Mouse (Mus musculus) adipocyte (in vitro differentiated cells): ENCODE measurements around the gene Rbm5.
A peak's percentile ranks its signal among the peaks of the same experiment; 100 is the strongest.

Experiments used
- DNase-seq: peaks from one replicate; pipeline ENCODE4 v3.0.0-alpha.2; 2016; ENCODE audit warnings: low spot score

The Rbm5 gene

GRCm38 (mm10) chr9:107700114-107700571 lies 70.7 kb downstream of the Rbm5 start:
- peak; percentile 59 for DNase-seq

GRCm38 (mm10) chr9:107699376-107699980 lies 71.3 kb downstream of the Rbm5 start:
- DNase-seq: no peak

GRCm38 (mm10) chr9:107698611-107699190 lies 72.1 kb downstream of the Rbm5 start:
- DNase-seq: no peak

DNA sequence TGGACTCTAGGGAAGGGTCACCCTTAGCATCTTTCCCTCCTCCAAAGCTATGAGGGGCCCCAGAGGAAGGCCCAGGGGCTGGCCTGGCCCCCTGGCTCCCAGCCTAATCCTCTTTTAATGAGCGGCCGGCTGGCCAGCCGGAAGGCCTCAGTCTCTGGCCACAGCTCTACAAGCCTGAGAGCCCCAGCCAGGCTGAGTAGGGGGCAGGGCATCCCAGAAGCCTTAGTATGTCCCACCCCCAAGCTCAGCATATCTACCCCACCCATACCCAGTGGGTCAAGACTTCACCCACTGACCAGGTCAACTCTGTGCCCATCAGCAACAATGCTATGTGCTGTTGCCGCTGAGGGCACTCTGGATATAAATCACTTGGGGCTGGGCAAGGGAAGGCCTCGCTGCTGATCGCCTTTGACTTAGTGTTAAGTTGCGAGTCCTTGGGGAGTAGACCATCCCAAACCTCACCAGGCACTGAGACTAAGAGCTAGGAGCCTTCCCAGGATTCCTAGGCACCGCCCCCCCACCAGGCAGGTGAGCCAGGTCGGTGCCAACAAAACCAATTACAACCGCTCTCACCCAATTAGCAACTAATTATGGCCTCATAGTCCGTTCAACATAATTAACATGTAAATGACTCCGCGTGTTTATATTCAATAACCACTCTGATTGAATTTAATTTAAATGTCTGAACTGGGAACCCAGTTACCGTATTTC lies 72.8 kb downstream of the Rbm5 start:
- no peak for DNase-seq

DNA sequence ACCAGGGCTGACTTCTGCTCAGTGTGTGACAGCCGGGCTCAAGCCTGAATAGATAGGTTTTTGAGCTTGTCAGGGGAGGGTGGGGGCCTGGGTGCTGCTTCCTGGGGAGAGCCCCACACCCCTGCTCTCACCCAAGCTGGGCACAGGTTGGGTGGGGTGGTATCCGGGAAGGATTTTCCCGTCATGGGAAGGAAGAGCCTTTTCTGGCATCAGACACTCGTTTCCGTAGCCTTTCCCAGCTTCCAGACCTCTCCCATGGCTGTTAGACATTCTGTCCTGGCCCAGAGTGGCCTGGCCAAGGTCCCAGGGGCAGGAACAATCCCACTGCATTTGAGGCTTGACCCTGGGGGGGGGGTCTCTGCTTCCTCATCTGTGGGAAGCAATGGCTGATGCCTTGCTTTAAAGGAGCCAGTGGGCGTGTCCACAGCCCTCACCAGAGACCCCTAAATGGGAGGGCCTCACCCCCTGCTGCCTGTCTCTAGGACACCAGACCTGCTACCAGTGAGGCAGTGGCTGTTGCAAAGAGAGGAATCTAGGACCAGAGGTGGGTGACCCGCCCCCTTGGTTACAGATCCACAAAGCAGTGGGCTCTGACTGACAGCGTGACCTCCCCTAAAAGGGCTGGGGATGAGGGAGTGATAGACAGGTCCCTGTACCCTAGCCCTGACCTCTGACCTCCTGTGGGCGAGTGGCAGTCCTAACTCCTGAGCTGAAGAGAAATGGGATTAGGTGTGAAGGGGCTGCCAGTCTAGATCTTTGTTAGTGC lies 73.8 kb downstream of the Rbm5 start:
- no peak for DNase-seq

DNA sequence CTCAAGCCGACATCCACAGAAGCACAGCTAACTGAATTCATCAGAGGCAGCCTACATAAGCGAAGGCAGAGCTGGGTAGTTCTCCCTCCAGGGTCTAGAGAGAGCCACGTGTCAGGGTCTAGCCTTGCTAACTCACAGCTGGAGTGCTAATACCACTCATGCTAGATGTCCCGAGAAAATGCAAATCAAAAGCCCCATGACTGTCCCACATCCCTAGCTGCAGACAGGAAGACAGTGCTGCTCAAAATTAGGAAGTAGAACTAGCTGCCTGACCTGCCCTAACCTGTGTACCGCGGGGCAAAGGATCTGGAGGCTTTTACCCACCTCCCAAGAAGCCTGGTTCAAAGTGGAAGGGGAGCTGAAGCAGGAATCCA lies 74.7 kb downstream of the Rbm5 start:
- DNase-seq: no peak

- no peak for DNase-seq
Measured at GRCm38 (mm10) chr9:107695441-107696105, 75.2 kb downstream of the Rbm5 start.

- DNase-seq: no peak
Measured at GRCm38 (mm10) chr9:107694627-107695026, 76.2 kb downstream of the Rbm5 start.

DNA sequence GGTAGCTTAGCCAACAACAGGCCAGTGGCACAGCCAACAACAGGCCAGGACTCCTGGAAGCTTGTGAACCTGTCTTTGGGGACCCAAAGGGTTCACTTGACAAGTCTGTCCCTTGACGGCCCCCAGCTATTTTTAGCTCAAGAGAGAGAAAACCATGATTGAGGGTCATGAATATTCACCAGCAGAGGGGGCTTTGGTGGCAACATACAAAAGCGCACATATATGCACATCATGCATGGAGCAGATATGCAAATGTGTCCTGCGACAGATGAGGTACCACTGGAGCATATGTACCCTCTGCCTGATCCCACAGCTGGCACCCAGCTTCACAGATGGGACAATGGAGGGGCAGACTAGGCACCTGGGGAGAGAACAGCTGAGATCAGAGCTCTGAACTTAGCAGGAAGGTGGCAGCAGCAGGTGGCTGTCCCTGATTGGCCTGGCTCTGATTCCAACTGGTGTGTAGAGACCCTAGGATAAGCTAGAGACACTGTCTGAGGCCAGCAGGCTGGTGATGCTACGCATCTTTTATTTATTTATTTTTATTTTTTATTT lies 77.3 kb downstream of the Rbm5 start:
- no peak for DNase-seq

- no peak for DNase-seq
Measured at GRCm38 (mm10) chr9:107692785-107693184, 78.0 kb downstream of the Rbm5 start.

DNA sequence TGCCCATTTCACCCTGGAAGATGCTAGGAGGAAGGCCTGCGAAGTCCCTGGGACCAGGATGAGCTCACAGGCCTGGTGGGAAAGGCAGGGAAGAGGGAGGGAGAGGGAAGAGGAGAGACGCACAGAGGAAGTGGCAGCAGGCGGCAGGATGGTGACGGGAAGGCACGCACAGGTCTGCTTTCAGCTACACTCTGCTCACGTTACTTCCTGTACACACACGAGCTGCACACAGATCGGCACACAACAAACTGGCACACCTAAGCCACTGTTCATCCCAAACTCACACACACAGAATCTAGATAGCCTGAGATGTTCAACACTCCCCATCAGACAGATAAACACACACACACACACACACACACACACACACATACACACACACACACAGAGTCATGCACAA lies 80.4 kb downstream of the Rbm5 start:
- DNase-seq: no peak
